Mouse (Mus musculus) thymus, postnatal 4 days (tissue): ENCODE results near the gene Fn1.

Experiments
- DNase-seq: peaks from one replicate; pipeline ENCODE4 v3.0.0; 2021

The Fn1 gene

GRCm38 (mm10) chr1:71594268-71594667 is 58.7 kb downstream of the Fn1 start:
- DNase-seq, result no peak

- no peak for DNase-seq
These were observed 59.8 kb downstream of the Fn1 start for GRCm38 (mm10) chr1:71593184-71593583.

GRCm38 (mm10) chr1:71590038-71590437 is 63.0 kb downstream of the Fn1 start:
- DNase-seq, result no peak

- DNase-seq, result no peak
These were observed 66.3 kb downstream of the Fn1 start for GRCm38 (mm10) chr1:71586658-71587057.

GRCm38 (mm10) chr1:71583900-71584299 is 69.1 kb downstream of the Fn1 start:
- DNase-seq, result no peak

GRCm38 (mm10) chr1:71583302-71583701 is 69.7 kb downstream of the Fn1 start:
- DNase-seq, result no peak

GRCm38 (mm10) chr1:71580408-71580807 is 72.6 kb downstream of the Fn1 start:
- no peak for DNase-seq

GRCm38 (mm10) chr1:71579526-71579925 is 73.5 kb downstream of the Fn1 start:
- no peak for DNase-seq

GRCm38 (mm10) chr1:71576837-71577236 is 76.2 kb downstream of the Fn1 start:
- DNase-seq, result no peak

- DNase-seq, result no peak
These were observed 77.0 kb downstream of the Fn1 start for GRCm38 (mm10) chr1:71575987-71576386.

GRCm38 (mm10) chr1:71570116-71570515 is 82.9 kb downstream of the Fn1 start:
- DNase-seq, result no peak

- no peak for DNase-seq
These were observed 85.0 kb downstream of the Fn1 start for GRCm38 (mm10) chr1:71567884-71568605.

GRCm38 (mm10) chr1:71564291-71564690 is 88.7 kb downstream of the Fn1 start:
- DNase-seq, result no peak

GRCm38 (mm10) chr1:71560626-71561025 is 92.4 kb downstream of the Fn1 start:
- no peak for DNase-seq

- DNase-seq, result peak; percentile 92
These were observed 96.0 kb downstream of the Fn1 start, which contains the start of gene Atic for GRCm38 (mm10) chr1:71556688-71557612. Gene Atic (plus strand): TSS chr1:71557150.

GRCm38 (mm10) chr1:71550626-71551195 is 102.3 kb downstream of the Fn1 start:
- no peak for DNase-seq

GRCm38 (mm10) chr1:71540437-71540836 is 112.6 kb downstream of the Fn1 start:
- DNase-seq, result no peak

GRCm38 (mm10) chr1:71539641-71540040 is 113.4 kb downstream of the Fn1 start:
- no peak for DNase-seq
